Mouse (Mus musculus): ENCODE data around the gene Mgat1.

- TF ChIP-seq GATA1 (IDR thresholded peaks at IDR 0.05; ENCODE audit: low read length) (no peak), TAL1 (IDR thresholded peaks at IDR 0.05; ENCODE audit: low read length) (no peak)
Measured at GRCm38 (mm10) chr11:49212577-49212976, 31.4 kb upstream of the Mgat1 start.
